Mouse (Mus musculus) layer of hippocampus, adult 8-10 months (tissue): ENCODE results near the gene Hgfac. TPM values are rescaled to one million over a fixed set of nuclear protein-coding genes. Genes with fewer than 3 reads are reported as not detected.

Experiments
- DNase-seq, 2 experiments: peaks; one replicate each; pipeline ENCODE4 v3.0.0; 2022; ENCODE audit warnings: low spot score in 2 of 2
- total RNA-seq, 4 experiments: library from RNA; stranded (reverse); gene quantifications; 2 replicates each; pipeline ENCODE4 v1.2.4; 2022

The Hgfac gene
- 1 to 10 TPM in 2 of 4 experiments, under 1 TPM in 2; 0.57 to 1.2 (median 0.90) TPM for total RNA-seq

- no peak for DNase-seq
Observed at GRCm38 (mm10) chr5:35041268-35041829, at the start of gene Hgfac. Gene Hgfac, plus strand, starts transcription at chr5:35041509.

- no peak for DNase-seq
Observed at GRCm38 (mm10) chr5:34998754-34999153, 42.6 kb upstream of the Hgfac start.

GRCm38 (mm10) chr5:34999281-34999680, 42.0 kb upstream of the Hgfac start:
- DNase-seq = no peak

- DNase-seq = no peak
Observed at GRCm38 (mm10) chr5:35000323-35000722, 41.0 kb upstream of the Hgfac start.

GRCm38 (mm10) chr5:35001144-35001543, 40.2 kb upstream of the Hgfac start:
- no peak for DNase-seq

- DNase-seq = no peak
Observed at GRCm38 (mm10) chr5:35003611-35004162, 37.6 kb upstream of the Hgfac start.

- DNase-seq = no peak
Observed at GRCm38 (mm10) chr5:35004769-35005168, 36.5 kb upstream of the Hgfac start.

- no peak for DNase-seq
Observed at GRCm38 (mm10) chr5:35005659-35006058, 35.6 kb upstream of the Hgfac start.

GRCm38 (mm10) chr5:35006599-35006998, 34.7 kb upstream of the Hgfac start:
- DNase-seq = no peak

- DNase-seq = no peak
Observed at GRCm38 (mm10) chr5:35009163-35009562, 32.1 kb upstream of the Hgfac start.

- no peak for DNase-seq
Observed at GRCm38 (mm10) chr5:35010656-35011055, 30.7 kb upstream of the Hgfac start.

GRCm38 (mm10) chr5:35011156-35011923, 30.0 kb upstream of the Hgfac start:
- DNase-seq = no peak

- DNase-seq = no peak
Observed at GRCm38 (mm10) chr5:35014036-35014435, 27.3 kb upstream of the Hgfac start.

GRCm38 (mm10) chr5:35019673-35020300, 21.5 kb upstream of the Hgfac start:
- DNase-seq = no peak

GRCm38 (mm10) chr5:35020410-35021241, 20.7 kb upstream of the Hgfac start:
- no peak for DNase-seq

- DNase-seq = peak in 1 of 2 experiments; percentile 38
Observed at GRCm38 (mm10) chr5:35024975-35025374, 16.3 kb upstream of the Hgfac start.

- no peak for DNase-seq
Observed at GRCm38 (mm10) chr5:35029303-35029702, 12.0 kb upstream of the Hgfac start.

GRCm38 (mm10) chr5:35029755-35030154, 11.6 kb upstream of the Hgfac start:
- no peak for DNase-seq

- no peak for DNase-seq
Observed at GRCm38 (mm10) chr5:35033068-35033467, 8.2 kb upstream of the Hgfac start.

GRCm38 (mm10) chr5:35033619-35034018, 7.7 kb upstream of the Hgfac start:
- DNase-seq = no peak

- no peak for DNase-seq
Observed at GRCm38 (mm10) chr5:35035141-35035540, 6.2 kb upstream of the Hgfac start.
